Mouse (Mus musculus): ENCODE results near the gene Timm22.

DNA sequence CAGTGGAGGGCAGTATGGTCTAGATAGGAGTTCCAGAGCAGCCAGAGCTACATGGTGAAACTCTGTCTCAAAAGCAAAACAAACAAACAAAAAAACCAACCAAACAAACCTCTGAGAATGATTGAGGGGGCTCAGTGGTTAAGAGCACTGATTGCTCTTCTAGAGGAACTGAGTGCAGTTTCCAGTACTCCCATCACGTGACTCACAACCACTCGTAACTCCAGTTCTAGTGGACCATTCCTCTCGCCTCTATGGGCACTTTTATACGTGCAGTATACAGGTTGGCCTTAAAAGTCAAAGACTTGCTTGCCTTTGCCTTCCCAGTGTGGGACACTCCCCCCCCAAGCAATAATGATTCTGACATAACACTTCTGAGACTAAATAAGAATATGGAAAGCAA, 1.6 kb upstream of the Timm22 start:
- TF ChIP-seq CTCF (IDR thresholded peaks at IDR 0.05; ENCODE audit: control insufficient read depth, insufficient read depth, insufficient read length) (no peak), MYOD1 (IDR thresholded peaks at IDR 0.05; ENCODE audit: control insufficient read depth, insufficient read length, low read depth) (no peak)
